Mouse (Mus musculus): ENCODE measurements at regions not wholly inside any gene's neighbourhood (a gene's known extent, or its start where the extent isn't known, plus 50 kb on each side); places are given as distances from the start of the nearest gene placed in this dataset.

- no peak for TF ChIP-seq POLR2A (IDR thresholded peaks at IDR 0.05; ENCODE audit: insufficient read depth, low read length)
- TF ChIP-seq CTCF (IDR thresholded peaks at IDR 0.05; ENCODE audit: low read depth, low read length), result no peak
- no peak for TF ChIP-seq EP300 (IDR thresholded peaks at IDR 0.05; ENCODE audit: insufficient read depth, low read depth, low read length)
Measured at GRCm38 (mm10) chr12:28975249-28975648, 223.6 kb downstream of the Eipr1 start.

Data from ES-Bruce4 (cell line).